Mouse (Mus musculus) urinary bladder, postnatal 36 days (tissue): ENCODE measurements around the gene Enoph1.

Experiments
- DNase-seq, 2 experiments: peaks; one replicate each; pipeline ENCODE4 v3.0.0; 2022; ENCODE audit warnings: low spot score in 2 of 2, mixed read lengths in 1 of 2

Gene Enoph1

DNA sequence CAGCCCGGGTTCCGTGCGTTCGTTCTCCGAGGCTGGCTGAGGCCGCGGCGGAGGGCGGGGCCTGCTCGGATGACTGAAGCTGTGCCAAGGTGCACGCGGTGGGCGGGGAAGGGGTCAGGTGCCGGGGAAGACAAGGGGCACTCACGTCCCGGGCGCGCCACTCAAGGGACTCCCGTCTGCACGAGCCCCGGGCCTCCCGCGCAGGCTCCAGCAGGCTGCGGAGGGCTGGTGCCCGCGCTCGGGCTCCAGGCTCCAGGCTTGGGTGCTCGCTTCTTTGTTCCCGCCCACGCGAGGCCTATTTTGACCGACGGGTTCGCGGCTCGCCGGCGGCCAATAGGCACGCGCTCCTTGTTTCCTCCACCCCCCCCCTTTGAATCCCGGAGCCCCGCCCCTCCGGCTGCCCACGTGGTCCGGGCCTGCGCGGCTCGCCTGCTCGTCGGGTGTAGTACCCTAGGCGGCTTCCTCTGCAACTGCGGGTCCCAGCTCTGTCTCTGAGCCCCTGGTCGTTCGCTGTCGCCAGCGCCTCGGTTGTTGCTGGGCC lies at the start of gene Enoph1, which contains the start of gene Hnrnpdl:
Gene Enoph1 (plus strand): TSS at position 384 of the 541 bp plus-strand sequence.
Gene Hnrnpdl (minus strand): TSS at position 63 of the 541 bp plus-strand sequence.
- DNase-seq: peak; percentile 90

DNA sequence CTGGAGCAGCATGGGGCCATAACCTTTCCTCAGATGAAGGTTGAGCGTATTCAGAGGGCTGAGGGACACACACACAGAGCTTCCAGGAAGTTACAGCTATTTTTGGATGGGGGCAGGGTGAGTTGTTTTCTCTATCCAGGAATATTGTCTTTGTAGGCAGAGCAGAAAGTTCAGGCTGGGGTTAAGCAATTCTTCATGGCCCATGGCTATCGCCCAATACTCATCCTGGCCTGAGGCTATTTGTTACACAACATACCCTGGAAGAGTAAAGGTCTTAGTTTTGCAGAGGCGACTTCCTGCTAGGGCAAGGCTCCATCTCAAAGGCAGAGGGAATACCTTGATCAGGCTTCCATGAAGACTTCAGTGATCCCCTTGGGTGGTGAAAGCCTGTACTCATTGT lies 45.6 kb upstream of the Enoph1 start:
- peak in 1 of 2 experiments; percentile 30 for DNase-seq

DNA sequence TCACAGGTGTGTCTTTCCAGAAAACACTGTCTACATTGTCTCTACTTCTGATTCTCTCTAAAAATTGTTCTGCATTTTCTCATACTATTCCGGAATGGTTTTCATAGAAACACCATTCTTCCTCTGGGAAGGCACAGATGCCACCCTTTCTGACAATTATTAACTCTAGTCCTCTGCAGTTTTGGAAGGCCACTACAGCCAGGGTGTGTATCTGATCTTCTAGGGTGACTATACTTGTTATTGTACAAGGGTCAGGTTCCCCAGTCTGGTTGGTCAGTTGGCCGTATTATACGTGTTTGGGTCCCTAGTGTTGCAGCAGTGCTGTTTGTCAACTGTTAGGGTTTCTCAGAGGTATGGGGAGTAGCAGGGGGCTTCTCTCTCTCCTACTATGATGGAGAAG lies 45.1 kb upstream of the Enoph1 start:
- no peak for DNase-seq

- DNase-seq: no peak
Measured at GRCm38 (mm10) chr5:100000048-100000447, 39.7 kb upstream of the Enoph1 start.

DNA sequence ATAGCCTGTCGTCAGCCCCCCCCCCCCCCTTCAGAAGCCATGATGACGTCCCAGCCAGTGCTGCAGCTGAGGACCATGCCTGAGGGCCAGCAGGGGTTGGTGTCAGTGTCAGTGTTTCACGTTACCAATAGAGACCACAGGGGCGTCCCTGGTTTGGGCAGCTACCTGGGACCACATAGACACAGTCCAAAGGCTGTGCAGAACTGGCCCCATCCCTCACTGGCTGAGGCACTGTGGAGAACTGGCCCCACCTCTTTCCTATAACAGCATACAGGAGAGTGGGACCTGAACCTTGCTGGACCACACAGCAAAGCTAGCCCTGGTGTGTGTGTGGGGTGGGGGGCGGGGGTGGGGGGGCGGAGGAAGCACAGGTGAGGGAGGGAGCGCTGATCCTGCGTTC lies 39.3 kb upstream of the Enoph1 start:
- no peak for DNase-seq

GRCm38 (mm10) chr5:100003895-100004294 lies 35.9 kb upstream of the Enoph1 start:
- DNase-seq: no peak

DNA sequence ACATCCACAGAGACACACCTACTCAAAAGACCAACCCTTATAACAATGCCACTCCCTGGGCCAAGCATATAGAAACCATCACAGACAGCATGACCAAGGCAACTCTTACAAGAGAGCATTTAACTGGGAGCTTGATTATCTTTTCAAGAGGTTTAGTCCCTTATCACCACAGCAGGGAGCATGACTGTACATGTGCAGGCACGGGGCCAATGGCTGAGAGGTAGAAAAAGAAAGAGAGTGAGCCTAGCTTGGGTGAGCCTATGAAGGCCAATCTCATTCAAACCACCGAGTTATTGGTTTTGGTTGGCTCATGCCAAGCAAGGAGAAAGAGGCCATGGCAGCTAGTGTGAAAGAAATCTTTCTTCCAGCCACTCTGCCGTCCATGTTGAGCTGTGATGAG lies 34.4 kb upstream of the Enoph1 start:
- peak in 1 of 2 experiments; percentile 9 for DNase-seq

- no peak for DNase-seq
Measured at GRCm38 (mm10) chr5:100005896-100006295, 33.9 kb upstream of the Enoph1 start.

DNA sequence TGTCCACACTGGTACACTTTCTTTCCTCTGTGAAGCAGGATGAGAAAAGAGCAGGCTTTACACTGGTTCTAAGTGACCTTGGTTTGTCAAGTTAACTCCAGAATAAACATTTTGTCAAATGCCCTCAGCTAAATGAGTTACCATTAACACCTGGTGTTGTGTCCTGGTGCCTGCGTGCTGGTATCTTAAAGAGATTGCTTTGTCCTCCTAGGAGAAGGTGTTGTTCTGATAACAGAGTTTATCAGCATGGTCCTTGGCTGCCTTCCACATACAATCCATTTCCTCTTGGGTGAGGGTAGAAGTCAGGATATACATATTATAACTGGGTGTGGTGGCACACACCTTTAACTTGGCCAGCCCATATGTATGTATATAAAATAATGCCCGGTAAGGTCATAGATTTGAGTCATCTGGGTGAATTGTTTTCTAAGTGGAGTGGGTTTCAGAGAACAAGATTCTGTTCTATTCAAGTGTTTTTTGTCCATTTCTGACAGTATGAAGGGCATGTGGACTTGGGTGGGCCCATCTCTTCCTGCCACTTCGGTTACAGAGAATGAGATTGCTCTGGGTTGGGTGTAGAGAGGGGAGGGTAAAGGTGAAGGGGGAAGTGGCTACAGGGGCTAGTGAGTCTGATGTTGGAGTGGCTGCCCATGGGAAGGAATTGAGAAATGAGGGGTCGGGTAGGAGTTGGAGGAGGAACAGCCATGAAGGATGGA lies 33.3 kb upstream of the Enoph1 start:
- no peak for DNase-seq

GRCm38 (mm10) chr5:100007040-100007375 lies 32.8 kb upstream of the Enoph1 start:
- DNase-seq: no peak

DNA sequence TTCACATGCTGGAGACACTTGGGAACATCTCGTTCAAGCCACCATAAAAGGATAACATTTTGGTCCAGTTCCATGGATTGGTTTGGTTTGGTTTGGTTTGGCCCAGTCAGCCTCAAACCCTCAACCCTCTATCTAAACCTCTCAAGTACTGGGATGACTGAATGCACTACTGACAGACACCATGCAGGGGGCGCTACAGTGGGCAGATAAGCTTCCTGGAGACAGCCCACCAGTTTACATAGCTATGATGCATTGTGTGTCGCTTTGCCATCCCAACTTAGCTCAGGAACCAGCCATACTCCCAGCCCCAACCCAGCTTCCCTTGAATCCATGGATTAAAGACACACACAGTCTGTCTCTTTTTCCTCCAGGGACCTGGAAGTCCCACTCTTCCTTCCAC lies 31.3 kb upstream of the Enoph1 start:
- no peak for DNase-seq

GRCm38 (mm10) chr5:100012599-100012998 lies 27.2 kb upstream of the Enoph1 start:
- no peak for DNase-seq

- DNase-seq: no peak
Measured at GRCm38 (mm10) chr5:100020089-100020488, 19.7 kb upstream of the Enoph1 start.

- DNase-seq: no peak
Measured at GRCm38 (mm10) chr5:100024403-100024802, 15.4 kb upstream of the Enoph1 start.

- no peak for DNase-seq
Measured at GRCm38 (mm10) chr5:100024868-100025267, 14.9 kb upstream of the Enoph1 start.

GRCm38 (mm10) chr5:100030069-100030468 lies 9.7 kb upstream of the Enoph1 start:
- no peak for DNase-seq

GRCm38 (mm10) chr5:100032107-100032506 lies 7.7 kb upstream of the Enoph1 start:
- no peak for DNase-seq

DNA sequence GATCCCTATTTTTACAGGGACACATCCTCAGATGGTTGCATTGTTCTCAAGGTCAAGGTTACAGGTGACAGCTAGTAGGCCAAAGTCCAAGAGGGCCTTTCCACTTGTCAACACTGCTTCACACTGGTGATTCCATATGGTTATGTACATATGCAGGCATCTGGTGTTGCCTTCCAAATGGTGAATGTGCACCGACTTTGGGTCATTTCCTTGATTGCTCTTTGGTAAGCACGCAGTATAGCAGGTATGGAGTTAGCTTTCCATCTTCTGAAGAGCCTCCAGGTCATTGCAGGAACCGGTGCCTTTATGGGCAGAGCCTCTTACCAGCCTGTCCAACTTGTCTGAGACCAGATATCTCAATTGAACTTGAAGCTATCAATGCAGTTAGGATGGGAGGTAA lies 7.1 kb upstream of the Enoph1 start:
- DNase-seq: no peak

DNA sequence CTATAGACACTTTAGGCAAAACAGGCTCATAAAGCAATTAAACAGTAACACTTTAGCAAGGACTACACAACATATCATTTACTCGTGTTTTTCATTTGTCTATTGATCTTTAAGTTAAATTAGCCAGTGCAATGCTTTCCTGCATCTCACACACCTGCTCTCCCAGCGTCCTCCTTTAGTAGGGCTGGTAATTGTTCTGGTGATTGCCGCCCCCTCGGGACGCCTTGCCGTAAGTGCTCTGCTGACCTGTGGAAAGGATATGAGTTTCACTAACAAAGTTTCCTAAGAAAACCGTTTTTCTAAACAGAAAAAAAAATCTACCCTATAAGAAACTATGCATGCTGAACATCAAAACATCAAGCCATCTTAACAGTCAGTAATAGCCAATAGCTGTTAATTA lies 3.8 kb upstream of the Enoph1 start:
- no peak for DNase-seq

DNA sequence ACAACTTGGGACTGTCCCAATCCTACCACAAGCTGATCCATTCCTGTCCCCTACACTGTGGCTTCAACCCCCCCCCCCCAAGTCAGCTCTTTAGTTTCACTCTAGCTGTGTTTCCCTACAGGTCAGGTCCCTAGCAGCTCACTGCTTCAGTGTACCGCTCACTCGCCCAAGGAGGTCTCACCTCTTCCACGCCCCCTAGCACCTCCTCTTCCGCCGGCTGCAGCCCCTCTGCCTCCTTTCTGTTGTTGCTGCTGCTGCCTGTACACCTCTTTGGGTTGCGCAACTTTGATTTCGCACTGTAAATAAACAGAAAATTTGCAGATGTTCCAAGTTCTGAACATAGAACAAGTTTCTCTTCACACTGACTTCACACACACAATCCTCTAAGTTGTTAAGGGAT lies 3.1 kb upstream of the Enoph1 start:
- DNase-seq: peak in 1 of 2 experiments; percentile 9

- DNase-seq: peak; percentile 85 to 89
Measured at GRCm38 (mm10) chr5:100037965-100038713, 1.6 kb upstream of the Enoph1 start.

DNA sequence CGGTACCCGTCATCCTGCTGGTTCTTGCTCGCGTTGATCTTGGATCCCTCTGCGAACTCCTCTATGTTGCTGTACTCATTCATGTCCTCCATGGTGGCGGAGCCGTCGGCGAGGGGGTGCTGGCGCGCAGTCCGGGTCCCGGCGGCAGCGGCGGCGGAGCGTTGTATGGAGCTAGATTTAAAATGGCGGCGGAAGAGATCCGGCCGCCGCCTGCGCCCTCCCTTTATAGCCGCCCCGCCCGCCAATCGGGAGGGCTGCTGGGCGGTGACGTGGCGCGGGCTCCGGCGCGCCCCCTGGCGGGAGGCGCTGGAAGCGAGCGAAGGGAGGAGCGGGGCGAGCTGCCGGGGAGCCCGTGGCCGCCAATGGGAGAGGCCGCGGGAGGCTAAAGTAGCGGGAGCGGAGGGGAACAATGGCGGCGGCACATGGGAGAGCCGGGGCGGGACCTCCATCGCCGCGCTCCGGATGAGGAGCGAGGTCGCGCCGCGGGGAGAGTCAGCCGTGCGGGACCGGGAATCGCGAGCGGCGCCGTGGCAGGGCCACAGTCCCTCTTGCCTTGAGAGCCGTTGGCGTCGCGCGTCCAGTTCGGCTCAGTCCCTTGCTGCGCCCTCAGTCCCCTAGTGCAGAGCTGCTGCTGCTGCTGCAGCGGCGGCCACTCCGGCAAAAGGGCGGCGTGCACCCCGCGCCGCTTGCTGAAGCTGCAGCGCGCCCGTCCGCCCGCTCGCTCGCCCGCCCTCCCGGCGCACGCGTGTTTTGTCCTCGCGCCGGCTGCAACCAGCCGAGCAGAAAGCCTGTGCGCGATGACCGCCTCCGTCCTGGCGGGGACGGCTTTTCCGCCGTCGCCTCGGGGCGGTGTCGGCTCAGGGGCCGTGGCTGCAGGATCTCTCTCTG lies 827 bp upstream of the Enoph1 start:
- DNase-seq: peak; percentile 93 to 95
